Mouse (Mus musculus) testis, postnatal 14 days (tissue): Measurements from ENCODE around the gene Pnp2.

Experiments
- DNase-seq: peaks from one replicate; pipeline ENCODE4 v3.0.0; 2021; ENCODE audit warnings: low spot score

Pnp2 gene

DNA sequence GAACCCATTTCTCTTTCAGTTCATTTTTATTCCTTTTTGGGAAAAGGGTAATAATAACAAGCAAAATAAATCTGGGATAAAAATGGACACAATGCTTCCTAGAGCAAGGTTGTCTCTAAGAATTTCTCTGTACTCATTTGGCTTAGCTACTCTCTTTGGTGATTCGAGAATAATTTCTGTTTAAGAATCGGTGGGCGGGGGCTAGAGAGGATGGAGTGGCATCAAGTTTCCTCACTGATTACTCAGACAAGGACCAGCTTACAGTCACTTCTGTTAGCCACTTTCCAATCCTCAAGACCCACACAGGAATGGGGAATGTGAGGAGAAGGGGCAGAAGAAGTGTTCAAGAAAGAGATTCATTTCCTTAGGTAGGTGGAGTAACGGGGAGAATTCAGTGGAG lies 53.0 kb downstream of the Pnp2 start:
- DNase-seq: no peak

DNA sequence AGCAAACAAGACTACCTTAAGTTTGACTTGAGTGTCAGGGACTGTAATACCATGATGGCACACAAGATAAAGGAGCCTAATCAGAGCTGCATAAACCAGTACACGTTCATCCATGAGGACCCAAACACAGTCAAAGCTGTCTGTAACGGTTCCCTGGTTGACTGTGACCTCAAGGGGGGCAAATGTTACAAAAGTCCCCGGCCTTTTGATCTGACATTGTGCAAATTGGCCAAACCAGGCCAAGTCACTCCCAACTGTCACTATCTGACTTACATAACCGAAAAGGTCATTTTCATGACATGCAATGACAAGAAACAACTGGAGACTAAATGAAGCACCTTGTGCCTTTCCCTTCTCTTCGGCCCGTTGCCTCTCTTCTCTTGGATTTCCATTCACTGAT lies 53.8 kb downstream of the Pnp2 start:
- no peak for DNase-seq
